Mouse (Mus musculus): Measurements from ENCODE around the gene Pdf.

Gene Pdf

GRCm38 (mm10) chr8:107048061-107048941 lies at the start of gene Pdf:
Pdf (minus strand) TSS chr8:107048614.
- peak; percentile 88 for DNase-seq

- peak; percentile 94 for DNase-seq
Observed at GRCm38 (mm10) chr8:107096366-107097036, 48.1 kb upstream of the Pdf start, which contains the start of gene Terf2. Terf2 (minus strand) TSS chr8:107096547.

- no peak for DNase-seq
Observed at GRCm38 (mm10) chr8:107095717-107096365, 47.4 kb upstream of the Pdf start.

- no peak for DNase-seq
Observed at GRCm38 (mm10) chr8:107090531-107090930, 42.1 kb upstream of the Pdf start.

- no peak for DNase-seq
Observed at GRCm38 (mm10) chr8:107088526-107089063, 40.2 kb upstream of the Pdf start.

- DNase-seq, result no peak
Observed at GRCm38 (mm10) chr8:107086018-107086417, 37.6 kb upstream of the Pdf start.

GRCm38 (mm10) chr8:107085358-107085757 lies 36.9 kb upstream of the Pdf start:
- DNase-seq, result no peak

- DNase-seq, result no peak
Observed at GRCm38 (mm10) chr8:107076239-107076888, 27.9 kb upstream of the Pdf start.

- no peak for DNase-seq
Observed at GRCm38 (mm10) chr8:107074128-107074527, 25.7 kb upstream of the Pdf start.

- DNase-seq, result no peak
Observed at GRCm38 (mm10) chr8:107073706-107074105, 25.3 kb upstream of the Pdf start.

- no peak for DNase-seq
Observed at GRCm38 (mm10) chr8:107065511-107066496, 17.4 kb upstream of the Pdf start, which contains the start of gene Tmed6. Tmed6 (minus strand) TSS chr8:107065644.

GRCm38 (mm10) chr8:107062613-107063012 lies 14.2 kb upstream of the Pdf start:
- no peak for DNase-seq

- DNase-seq, result no peak
Observed at GRCm38 (mm10) chr8:107056973-107057369, 8.6 kb upstream of the Pdf start.

GRCm38 (mm10) chr8:107056076-107056972 lies 7.9 kb upstream of the Pdf start, which contains the start of the genes Cog8 and Nip7:
Cog8 (minus strand) TSS chr8:107056689.
Nip7 (plus strand) TSS chr8:107056877.
- peak; percentile 93 for DNase-seq

- DNase-seq, result no peak
Observed at GRCm38 (mm10) chr8:107052046-107052445, 3.6 kb upstream of the Pdf start.

- DNase-seq, result no peak
Observed at GRCm38 (mm10) chr8:107049480-107049879, 1.1 kb upstream of the Pdf start.

- no peak for DNase-seq
Observed at GRCm38 (mm10) chr8:107046976-107047375, 1.4 kb downstream of the Pdf start.

GRCm38 (mm10) chr8:107045478-107045877 lies 2.9 kb downstream of the Pdf start:
- DNase-seq, result no peak

- no peak for DNase-seq
Observed at GRCm38 (mm10) chr8:107040632-107041031, 7.8 kb downstream of the Pdf start.

GRCm38 (mm10) chr8:107036626-107037025 lies 11.8 kb downstream of the Pdf start:
- no peak for DNase-seq
